Mouse (Mus musculus): ENCODE measurements at regions not wholly inside any gene's neighbourhood (a gene's known extent, or its start where the extent isn't known, plus 50 kb on each side); places are given as distances from the start of the nearest gene placed in this dataset.
A peak's percentile ranks its signal among the peaks of the same experiment; 100 is the strongest.

- DNase-seq, result no peak
These were observed 145.9 kb downstream of the Ndfip2 start for GRCm38 (mm10) chr14:105404241-105404640.

GRCm38 (mm10) chr14:105403256-105403655, 144.9 kb downstream of the Ndfip2 start:
- DNase-seq, result no peak

GRCm38 (mm10) chr14:105402556-105402955, 144.2 kb downstream of the Ndfip2 start:
- no peak for DNase-seq

GRCm38 (mm10) chr14:105397467-105397866, 139.1 kb downstream of the Ndfip2 start:
- DNase-seq, result peak; percentile 64

- no peak for DNase-seq
These were observed 133.9 kb downstream of the Ndfip2 start for GRCm38 (mm10) chr14:105392079-105392813.

- no peak for DNase-seq
These were observed 133.1 kb downstream of the Ndfip2 start for GRCm38 (mm10) chr14:105391430-105391829.

- DNase-seq, result no peak
These were observed 126.7 kb downstream of the Ndfip2 start for GRCm38 (mm10) chr14:105385119-105385518.

GRCm38 (mm10) chr14:105383382-105383781, 125.0 kb downstream of the Ndfip2 start:
- no peak for DNase-seq

GRCm38 (mm10) chr14:105380101-105380500, 121.7 kb downstream of the Ndfip2 start:
- no peak for DNase-seq

GRCm38 (mm10) chr14:105377770-105378169, 119.4 kb downstream of the Ndfip2 start:
- no peak for DNase-seq

GRCm38 (mm10) chr14:105377035-105377621, 118.8 kb downstream of the Ndfip2 start:
- no peak for DNase-seq

- DNase-seq, result no peak
These were observed 111.5 kb downstream of the Ndfip2 start for GRCm38 (mm10) chr14:105369637-105370435.

GRCm38 (mm10) chr14:105360530-105360929, 102.2 kb downstream of the Ndfip2 start:
- DNase-seq, result peak; percentile 66

- no peak for DNase-seq
These were observed 101.5 kb downstream of the Ndfip2 start for GRCm38 (mm10) chr14:105359829-105360228.

Small RNA genes in the stretch of these regions (microRNA-seq; reads per million reads assigned to microRNA genes)
- gene Gm22406 (ENCODE audit: borderline replicate concordance in 2 of 2) (0 reads per million in 2 experiments), gene Mir6390 (ENCODE audit: borderline replicate concordance in 2 of 2) (0 reads per million in 2 experiments)
